Mouse (Mus musculus) neutrophil, adult 5-6 weeks (primary cell): Measurements from ENCODE around the gene Pdzd7. TPM values are rescaled to one million over a fixed set of nuclear protein-coding genes. Genes with fewer than 3 reads are reported as not detected.

Source experiments
- ATAC-seq: fragments of 151-379, 151-347 bp; 2 replicates; pipeline ENCODE4 v1.8.0; 2017; ENCODE audit warnings: mild to moderate bottlenecking, moderate TSS enrichment; ENCODE audit not compliant: insufficient number of reproducible peaks, poor library complexity, low FRiP score, severe bottlenecking; ENCODE audit errors: extremely low read depth
- total RNA-seq: library from RNA; stranded (forward); fragments of 200-1000 nt; gene quantifications from 2 replicates; pipeline ENCODE4 v1.2.3, GENCODE M21; 2017

Gene Pdzd7
- total RNA-seq, 1 experiment from 2014 or later = not detected

GRCm38 (mm10) chr19:45036867-45037266, 8.7 kb downstream of the Pdzd7 start:
- ATAC-seq = no peak

GRCm38 (mm10) chr19:45032570-45033332, 12.8 kb downstream of the Pdzd7 start:
- no peak for ATAC-seq

GRCm38 (mm10) chr19:45031780-45032179, 13.7 kb downstream of the Pdzd7 start:
- no peak for ATAC-seq

- peak; percentile 59 for ATAC-seq
Measured at GRCm38 (mm10) chr19:45030746-45031693, 14.5 kb downstream of the Pdzd7 start.

GRCm38 (mm10) chr19:45030111-45030510, 15.4 kb downstream of the Pdzd7 start:
- ATAC-seq = peak; percentile 43; the same call in 1 of the 2 replicates

GRCm38 (mm10) chr19:45029571-45029970, 15.9 kb downstream of the Pdzd7 start:
- no peak for ATAC-seq

- no peak for ATAC-seq
Measured at GRCm38 (mm10) chr19:45028746-45029145, 16.8 kb downstream of the Pdzd7 start.

- no peak for ATAC-seq
Measured at GRCm38 (mm10) chr19:45027848-45028247, 17.7 kb downstream of the Pdzd7 start.

- no peak for ATAC-seq
Measured at GRCm38 (mm10) chr19:45026958-45027670, 18.4 kb downstream of the Pdzd7 start.

- no peak for ATAC-seq
Measured at GRCm38 (mm10) chr19:45025937-45026568, 19.5 kb downstream of the Pdzd7 start.

GRCm38 (mm10) chr19:45024775-45025174, 20.7 kb downstream of the Pdzd7 start:
- ATAC-seq = no peak

GRCm38 (mm10) chr19:45023993-45024392, 21.5 kb downstream of the Pdzd7 start:
- ATAC-seq = no peak

GRCm38 (mm10) chr19:45021362-45021761, 24.2 kb downstream of the Pdzd7 start:
- ATAC-seq = no peak

GRCm38 (mm10) chr19:45020348-45020747, 25.2 kb downstream of the Pdzd7 start:
- no peak for ATAC-seq

- ATAC-seq = no peak
Measured at GRCm38 (mm10) chr19:45018351-45018831, 27.1 kb downstream of the Pdzd7 start.

GRCm38 (mm10) chr19:45017909-45018308, 27.6 kb downstream of the Pdzd7 start:
- ATAC-seq = no peak

GRCm38 (mm10) chr19:45017216-45017771, 28.2 kb downstream of the Pdzd7 start:
- no peak for ATAC-seq
